Mouse (Mus musculus): ENCODE data around the gene Nos1ap.

DNA sequence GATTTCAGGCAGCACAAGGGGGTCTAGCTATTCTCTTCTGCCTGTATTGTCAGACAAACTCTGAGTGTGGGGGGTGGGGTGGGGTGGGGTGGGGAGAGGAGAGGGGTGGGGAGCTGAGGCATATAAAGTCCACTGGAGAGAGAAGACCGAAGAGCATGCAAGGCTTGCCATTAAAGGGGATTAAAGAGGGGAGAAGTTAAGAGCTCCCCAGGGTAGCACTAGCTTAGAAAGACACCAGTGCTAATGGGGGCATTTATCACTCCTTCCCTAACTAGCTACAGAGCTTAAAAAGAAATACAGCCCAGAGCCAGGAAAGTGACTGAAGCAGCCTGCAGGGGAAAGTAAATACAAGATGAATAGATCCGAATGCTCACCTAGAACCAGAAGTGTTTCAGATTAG, 141.4 kb downstream of the Nos1ap start:
- TF ChIP-seq POLR2A (IDR thresholded peaks at IDR 0.05; ENCODE audit: low read depth, low read length) (no peak), CTCF (conservative IDR thresholded peaks at IDR 0.05; ENCODE audit: insufficient read depth, insufficient read length, low read depth, low read length) (no peak)
